Mouse (Mus musculus) cerebellum, adult 2 months (tissue): ENCODE data around the gene Gm11492. TPM values are rescaled to one million over a fixed set of nuclear protein-coding genes. Genes with fewer than 3 reads are reported as not detected.
A peak's percentile ranks its signal among the peaks of the same experiment; 100 is the strongest.

Source experiments
- DNase-seq, 2 experiments: peaks; one replicate each; pipeline ENCODE4 v3.0.0; 2021
- H3K27ac ChIP-seq: fragments of 200-500 bp; 2 replicates; pipeline ENCODE4 v1.5.1; 2012; ENCODE audit warnings: low read length, control low read depth, inconsistent platforms; ENCODE audit not compliant: insufficient read depth
- H3K27me3 ChIP-seq: fragments of 200-500 bp; 2 replicates; pipeline ENCODE4 v1.6.1; 2012; ENCODE audit warnings: inconsistent platforms, mild to moderate bottlenecking, low read length, moderate library complexity; ENCODE audit not compliant: control insufficient read depth, insufficient read depth
- H3K4me1 ChIP-seq: fragments of 200-500 bp; 2 replicates; pipeline ENCODE4 v1.6.1; 2011; ENCODE audit warnings: low read length; ENCODE audit not compliant: control insufficient read depth, insufficient read depth
- H3K4me3 ChIP-seq: fragments of 200-500 bp; replicated peaks from 2 replicates; pipeline ENCODE3; 2011; ENCODE audit warnings: mild to moderate bottlenecking, low read depth, low read length, control low read depth; ENCODE audit not compliant: insufficient read depth
- CTCF ChIP-seq: fragments of 200-500 bp; IDR thresholded peaks from 2 replicates; pipeline ENCODE4 v1.5.1; 2011; ENCODE audit warnings: low read depth, mild to moderate bottlenecking, control low read depth, low read length, moderate library complexity, borderline replicate concordance; ENCODE audit not compliant: insufficient read depth
- POLR2A ChIP-seq: fragments of 200-500 bp; IDR thresholded peaks from 2 replicates; pipeline ENCODE4 v1.6.1; 2011; ENCODE audit warnings: low read length, control low read depth, borderline replicate concordance; ENCODE audit not compliant: insufficient read depth
- WGBS: fragments of 180-500 bp; shearing (Covaris S2); methylation state at CpG from one replicate; pipeline ENCODE4 v1.1.7; 2018; 5-methylcytosine and 5-hydroxymethylcytosine counted together
- polyA plus RNA-seq: library from polyadenylated mRNA; depleted of rRNA; stranded (reverse); fragments of >200 nt; gene quantifications from 2 replicates; pipeline ENCODE4 v1.2.3, GENCODE M21; 2012; rRNA removed

The Gm11492 gene
- not detected in 2 replicates for polyA plus RNA-seq

DNA sequence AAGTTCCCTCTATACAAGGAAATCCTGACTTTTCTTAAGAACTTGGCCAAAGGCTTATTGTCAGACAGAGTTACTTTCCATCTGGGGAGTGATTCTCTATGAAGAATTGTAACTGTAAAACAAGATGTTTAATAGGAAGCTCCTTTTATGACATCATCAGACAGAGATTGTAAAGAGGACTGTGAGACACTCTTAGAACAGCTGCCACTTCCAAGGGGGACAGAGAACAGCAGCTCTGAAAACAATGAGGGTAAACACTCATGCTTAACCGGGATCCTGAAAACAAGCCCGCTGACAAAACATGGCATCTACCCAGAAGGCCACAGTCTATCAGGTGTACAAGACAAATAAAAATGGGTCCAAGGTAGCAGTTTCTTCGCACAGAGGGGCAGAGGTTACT is at the start of gene Gm11492:
Gene Gm11492, plus strand, starts transcription at position 153 of the 400 bp plus-strand sequence.
- Histone ChIP-seq H3K27ac (no peak within 1 kb of the TSS), H3K4me3 (no peak within 1 kb of the TSS), H3K4me1 (no peaks in the 10 kb centered on the region), H3K27me3 (no peaks in the 10 kb centered on the region)
- WGBS = 82% methylated on average over 3 of the region's 3 CpGs
- no peak for DNase-seq
- TF ChIP-seq POLR2A = no peak
- TF ChIP-seq CTCF = no peak

- TF ChIP-seq POLR2A (no peak), CTCF (peak; percentile 75)
- Histone ChIP-seq H3K4me3 (no peak overlapping the region), H3K27ac (no peak overlapping the region), H3K4me1 (no peaks in the 10 kb centered on the region; the same call in 1 of the 2 replicates), H3K27me3 (no peaks in the 10 kb centered on the region)
- DNase-seq = peak; percentile 20 to 51
- 14% methylated on average over 2 of the region's 2 CpGs for WGBS
Measured at GRCm38 (mm10) chr11:87519260-87519659, 47.2 kb upstream of the Gm11492 start.

- no peak overlapping the region for H3K4me3 ChIP-seq
- no peak for DNase-seq
- no peaks in the 10 kb centered on the region for H3K27me3 ChIP-seq
- WGBS = 85% methylated on average over 5 of the region's 5 CpGs
- H3K4me1 ChIP-seq = no peaks in the 10 kb centered on the region; the same call in 1 of the 2 replicates
- no peak for TF ChIP-seq POLR2A
- no peak for TF ChIP-seq CTCF
- no peak overlapping the region for H3K27ac ChIP-seq
Measured at GRCm38 (mm10) chr11:87523466-87523865, 43.0 kb upstream of the Gm11492 start.

- TF ChIP-seq POLR2A (no peak), CTCF (no peak)
- Histone ChIP-seq H3K4me3 (no peak overlapping the region), H3K27me3 (no peaks in the 10 kb centered on the region), H3K4me1 (no peaks in the 10 kb centered on the region; the same call in 1 of the 2 replicates), H3K27ac (no peak overlapping the region)
- DNase-seq = no peak
Measured at GRCm38 (mm10) chr11:87523967-87524366, 42.5 kb upstream of the Gm11492 start.

- no peak for DNase-seq
- Histone ChIP-seq H3K4me1 (no peaks in the 10 kb centered on the region), H3K4me3 (no peak overlapping the region), H3K27ac (no peak overlapping the region), H3K27me3 (no peaks in the 10 kb centered on the region)
- no peak for TF ChIP-seq CTCF
- no peak for TF ChIP-seq POLR2A
Measured at GRCm38 (mm10) chr11:87524780-87525179, 41.7 kb upstream of the Gm11492 start.

DNA sequence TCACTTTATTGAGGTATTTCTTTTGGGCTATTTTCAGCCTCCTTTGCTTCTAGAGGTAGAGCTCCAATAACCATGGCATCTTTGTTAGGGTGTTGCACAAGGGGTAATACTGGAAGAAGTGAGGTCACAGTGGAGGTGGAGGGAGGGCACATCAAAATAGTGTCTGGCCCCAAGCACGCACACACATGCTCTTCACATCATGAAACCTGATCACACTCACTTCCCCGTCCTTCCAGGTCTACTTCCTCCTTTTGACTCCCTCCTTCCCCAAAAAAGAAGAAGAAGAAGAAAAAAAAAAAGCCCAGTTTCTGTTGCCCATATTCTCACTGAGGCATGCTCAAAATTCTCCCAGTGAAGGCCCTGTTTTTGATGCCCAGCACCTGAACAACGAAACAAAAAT is 39.1 kb upstream of the Gm11492 start:
- H3K4me3 ChIP-seq = no peak overlapping the region
- TF ChIP-seq CTCF (no peak), POLR2A (no peak)
- no peaks in the 10 kb centered on the region for H3K27me3 ChIP-seq
- WGBS = 86% methylated on average over 3 of the region's 3 CpGs
- H3K27ac ChIP-seq = no peak overlapping the region
- no peaks in the 10 kb centered on the region for H3K4me1 ChIP-seq
- DNase-seq = no peak

DNA sequence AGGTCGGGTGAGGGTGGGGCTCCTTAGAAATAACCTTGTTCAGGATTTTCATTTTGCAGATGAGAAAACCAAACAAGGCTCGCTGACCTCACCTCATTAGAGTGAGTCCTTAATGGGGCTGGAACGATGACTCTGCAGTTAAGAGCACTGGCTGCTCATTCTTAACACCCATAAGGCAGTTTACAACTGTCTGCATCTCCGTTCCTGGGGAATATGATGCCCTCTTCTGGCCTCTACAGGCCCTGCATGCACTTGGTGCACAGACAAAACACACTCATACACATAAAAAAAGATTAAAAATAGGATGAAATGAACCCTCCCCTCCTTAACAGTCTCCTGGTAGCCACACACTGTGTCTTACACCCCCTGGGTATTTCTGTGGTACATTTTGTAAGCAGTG is 38.5 kb upstream of the Gm11492 start:
- Histone ChIP-seq H3K27ac (no peak overlapping the region), H3K27me3 (no peaks in the 10 kb centered on the region), H3K4me1 (no peaks in the 10 kb centered on the region), H3K4me3 (no peak overlapping the region)
- no peak for DNase-seq
- TF ChIP-seq CTCF (no peak), POLR2A (no peak)
- 72% methylated on average over 4 of the region's 4 CpGs for WGBS

DNA sequence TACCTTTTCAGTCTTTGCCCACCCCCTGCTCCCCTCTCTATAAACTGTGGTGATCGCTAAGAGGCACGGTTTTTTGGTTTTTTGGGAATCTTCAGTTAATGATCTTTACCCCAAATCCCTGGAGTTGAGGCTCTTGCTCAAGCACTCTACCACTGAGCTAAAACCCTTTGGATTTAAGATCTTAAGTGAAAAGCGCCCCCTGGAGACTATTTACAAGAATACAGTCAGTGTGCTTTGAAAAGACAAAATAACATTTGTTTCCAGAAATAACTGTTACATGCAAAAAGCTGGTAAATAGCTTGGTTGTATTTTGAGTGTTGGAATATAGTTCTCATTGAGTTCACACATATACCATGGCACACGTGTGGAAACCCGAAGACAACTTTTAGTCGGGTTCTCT is 34.8 kb upstream of the Gm11492 start:
- Histone ChIP-seq H3K27me3 (no peaks in the 10 kb centered on the region), H3K4me1 (no peaks in the 10 kb centered on the region), H3K4me3 (no peak overlapping the region), H3K27ac (no peak overlapping the region)
- no peak for DNase-seq
- no peak for TF ChIP-seq POLR2A
- TF ChIP-seq CTCF = no peak
- WGBS = 54% methylated on average over 6 of the region's 6 CpGs

- Histone ChIP-seq H3K4me3 (no peak overlapping the region), H3K27me3 (no peaks in the 10 kb centered on the region), H3K4me1 (peaks cover 9% of the 10 kb centered on the region; the same call in 1 of the 2 replicates), H3K27ac (no peak overlapping the region)
- WGBS = 59% methylated on average over 8 of the region's 8 CpGs
- no peak for TF ChIP-seq POLR2A
- no peak for TF ChIP-seq CTCF
- no peak for DNase-seq
Measured at GRCm38 (mm10) chr11:87542285-87542684, 24.2 kb upstream of the Gm11492 start.
